Mouse (Mus musculus) heart, postnatal 25 days (tissue): ENCODE data around the gene Olfr1395. TPM values are rescaled to one million over a fixed set of nuclear protein-coding genes. Genes with fewer than 3 reads are reported as not detected.
"Not testable (repeated sequence)": the region's sequence is repeated elsewhere in the genome, so short reads cannot be mapped to it uniquely, and the experiment has no call there.

Source experiments
- DNase-seq: peaks from one replicate; pipeline ENCODE4 v3.0.0; 2022; ENCODE audit warnings: low spot score
- intact Hi-C: fragments of 180-260 bp; cut with DNase I; formaldehyde crosslinking; loops from one replicate; pipeline ENCODE4 v1.15.1; 2025
- total RNA-seq, 2 experiments: library from RNA; stranded (reverse); gene quantifications; 2 replicates each; pipeline ENCODE4 v1.2.3; 2021

Olfr1395 gene
- total RNA-seq, 2 experiments from 2014 or later = not detected

DNA sequence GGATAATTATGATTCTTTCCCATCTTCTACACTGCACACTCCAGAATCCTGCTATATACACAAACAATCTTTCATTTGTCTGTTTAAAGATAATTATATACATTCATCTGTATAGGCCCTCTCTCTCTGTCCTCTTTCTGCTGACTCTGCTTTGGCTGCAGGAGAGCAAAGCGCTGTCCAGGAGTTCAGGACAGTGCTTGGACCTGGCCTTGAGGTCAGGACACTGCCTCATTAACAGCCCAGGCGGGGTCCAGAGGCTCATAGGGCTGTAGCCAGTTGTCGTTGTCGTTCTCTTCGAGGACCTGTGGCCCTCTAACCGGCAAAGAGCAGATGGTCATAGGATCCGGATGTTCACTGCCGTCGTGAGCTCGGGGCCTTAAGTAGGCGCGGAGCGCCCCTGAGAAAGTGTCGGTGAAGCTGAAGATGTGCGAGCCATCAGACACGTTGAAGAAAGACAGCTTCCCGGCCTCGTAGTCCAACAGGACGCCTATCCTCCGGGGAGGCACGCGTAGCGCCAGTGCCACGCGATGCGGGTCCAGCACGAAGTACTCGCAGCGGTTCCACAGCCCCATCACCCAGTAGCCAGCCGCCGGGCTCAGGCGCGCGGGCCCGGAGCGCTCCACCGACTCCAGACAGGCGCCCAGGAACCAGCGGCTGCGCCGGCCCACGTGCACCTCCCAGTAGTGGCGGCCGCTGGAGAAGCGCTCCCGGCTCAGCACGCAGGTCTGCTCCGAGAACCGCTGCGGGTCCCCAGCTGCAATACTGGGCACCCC is 27.0 kb downstream of the Olfr1395 start:
- intact Hi-C loops = no loop called here
- no peak for DNase-seq

DNA sequence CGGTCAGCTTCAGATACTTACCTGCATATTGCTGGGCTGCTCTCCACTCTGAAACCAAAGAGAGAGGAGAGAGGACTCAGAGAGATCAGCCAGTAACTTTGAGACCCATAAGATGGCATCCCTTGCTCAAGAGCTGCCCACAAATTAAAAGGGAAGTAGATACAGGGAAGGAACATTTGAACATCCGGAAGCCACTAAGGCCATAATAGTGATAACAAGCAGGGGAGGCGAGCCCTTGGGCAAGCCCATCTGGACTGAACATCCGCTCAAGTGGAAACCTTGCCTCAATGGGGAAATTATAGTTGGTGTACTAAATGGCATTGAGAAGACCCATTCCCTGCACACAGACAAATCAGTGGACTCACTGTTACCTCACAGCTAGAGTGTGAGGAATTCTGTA is 28.5 kb downstream of the Olfr1395 start:
- intact Hi-C loops = no loop called here
- no peak for DNase-seq

DNA sequence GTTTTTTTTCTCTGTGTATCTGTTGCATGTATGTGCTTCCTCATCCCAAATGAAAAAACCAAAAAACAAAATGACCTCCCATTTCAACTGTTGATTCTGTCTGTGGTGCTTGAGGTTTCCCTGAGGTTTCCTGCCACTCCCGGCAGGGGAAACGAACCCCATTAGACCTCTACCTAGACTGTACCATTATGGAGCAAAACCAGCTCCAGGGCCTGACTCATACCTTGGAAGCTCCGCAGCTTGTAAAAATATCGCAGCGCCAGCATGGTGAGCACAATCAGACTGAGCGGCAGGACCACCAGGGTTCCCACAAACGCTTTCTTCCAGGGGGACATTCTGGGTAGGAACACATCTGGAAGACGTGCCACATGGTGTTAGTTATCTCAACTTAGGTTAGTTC is 33.3 kb downstream of the Olfr1395 start:
- intact Hi-C loops = no loop called here
- no peak for DNase-seq

DNA sequence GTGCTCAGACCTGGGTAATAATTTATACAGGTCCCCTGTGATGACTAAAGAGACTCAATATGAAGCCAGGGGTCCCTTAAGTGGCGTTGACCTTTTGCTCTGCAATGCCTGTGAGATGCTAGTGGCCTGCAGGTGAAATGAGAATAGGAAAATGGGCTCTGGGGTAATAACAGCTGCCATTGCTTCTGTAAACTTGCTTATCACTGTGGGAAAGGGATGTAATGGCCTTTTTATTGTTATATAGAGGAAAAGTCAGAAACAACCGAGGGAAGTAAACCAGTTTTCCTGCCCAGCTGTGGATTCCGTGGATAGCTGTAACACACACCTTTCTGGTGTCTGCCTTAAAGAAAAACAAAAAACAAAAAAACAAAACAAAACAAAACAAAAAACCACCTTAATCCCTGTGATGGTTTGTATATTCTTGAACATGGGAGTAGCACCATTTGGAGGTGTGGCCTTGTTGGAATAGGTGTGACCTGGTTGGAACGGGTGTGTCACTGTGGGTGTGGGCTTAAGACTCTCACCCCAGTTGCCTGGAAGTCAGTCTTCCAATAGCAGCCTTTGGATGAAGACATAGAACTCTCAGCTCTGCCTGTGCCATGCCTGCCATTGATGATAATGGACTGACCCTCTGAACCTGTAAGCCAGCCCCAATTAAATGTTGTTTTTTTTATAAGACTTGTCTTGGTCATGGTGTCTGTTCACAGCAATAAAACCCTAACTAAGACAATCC is 34.1 kb downstream of the Olfr1395 start:
- intact Hi-C loops = not testable (repeated sequence)

DNA sequence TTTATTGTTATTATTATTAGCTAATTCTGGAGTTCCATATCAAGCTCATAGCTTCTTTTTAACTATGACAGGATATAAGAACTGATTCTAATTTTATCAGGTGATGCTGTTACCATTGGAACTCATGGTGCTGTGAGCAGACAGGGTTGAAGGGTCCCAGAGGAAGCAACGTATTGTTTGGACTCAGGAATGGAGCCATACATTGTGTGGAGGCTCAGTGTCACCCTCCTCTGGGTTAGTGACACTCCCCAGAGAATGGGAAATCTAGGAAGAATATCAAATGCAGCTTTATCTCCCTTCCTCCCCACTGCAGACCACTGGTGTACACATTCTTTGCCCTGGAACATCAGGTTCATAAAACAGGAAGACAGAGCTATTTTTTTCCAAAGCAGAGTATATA is 41.1 kb downstream of the Olfr1395 start:
- DNase-seq = no peak

More for the DNA sequence above, 34.1 kb downstream of the Olfr1395 start:
- DNase-seq = not testable (repeated sequence)

DNA sequence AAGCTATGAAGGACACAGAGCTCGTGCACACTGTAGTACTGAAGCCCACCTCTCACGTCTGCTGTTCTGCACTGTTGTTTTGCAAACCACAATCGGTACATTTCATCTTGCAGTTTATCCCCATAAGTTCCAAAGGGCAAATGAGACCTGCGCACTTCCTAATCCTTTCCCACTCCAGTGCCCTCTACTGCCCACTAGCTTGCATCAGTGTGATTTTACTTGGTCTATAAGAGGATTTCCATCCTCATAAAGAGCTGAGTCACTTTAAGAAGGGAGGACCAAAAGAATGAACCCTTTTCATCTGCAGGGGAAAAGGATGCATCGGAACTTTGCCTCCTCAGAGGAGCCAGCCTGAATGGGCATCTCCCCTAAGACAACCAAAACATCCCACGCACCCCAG is 44.4 kb downstream of the Olfr1395 start:
- intact Hi-C loops = loop anchor here (5.0 to 10.0 kb wide), 3 partner anchors 226 to 348 kb away; partner anchors contain the start of gene Irgm1
- no peak for DNase-seq

More for the DNA sequence above, 41.1 kb downstream of the Olfr1395 start:
- intact Hi-C loops = loop anchor here (10.0 kb wide), 1 partner anchor 352 kb away; no protein-coding TSS in a partner anchor

DNA sequence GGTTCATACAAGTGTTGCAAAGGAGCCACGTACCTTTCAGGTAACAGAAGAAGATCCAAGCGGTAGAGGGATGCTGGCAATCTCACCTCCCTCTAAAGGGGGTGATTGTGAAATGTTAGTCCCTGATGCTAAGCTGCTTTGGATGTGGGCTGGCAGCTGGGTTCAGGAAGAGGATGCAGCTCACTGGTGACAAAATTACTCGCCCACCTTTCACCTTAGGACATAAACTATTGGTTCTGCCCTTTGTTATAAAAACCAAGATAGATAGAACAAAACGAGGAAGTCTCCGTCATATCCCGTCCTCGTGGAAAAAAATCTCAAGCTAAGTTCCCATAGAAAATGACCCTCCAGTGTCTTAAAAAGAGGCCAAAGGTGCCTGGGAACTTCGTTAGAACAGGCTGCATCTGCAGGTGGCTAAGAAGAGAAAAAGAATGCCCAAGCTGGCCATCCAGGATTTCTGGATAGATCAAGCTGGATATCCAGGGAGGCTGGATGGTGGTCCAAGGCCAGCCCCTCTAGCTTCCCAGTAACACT is 44.9 kb downstream of the Olfr1395 start, which contains the start of gene Btnl9:
TSS of gene Btnl9 (minus strand) at position 205 of the 534 bp plus-strand sequence.
- no peak for DNase-seq
- intact Hi-C loops = loop anchor here (5.0 to 10.0 kb wide), 3 partner anchors 225 to 348 kb away; partner anchors contain the start of gene Irgm1

DNA sequence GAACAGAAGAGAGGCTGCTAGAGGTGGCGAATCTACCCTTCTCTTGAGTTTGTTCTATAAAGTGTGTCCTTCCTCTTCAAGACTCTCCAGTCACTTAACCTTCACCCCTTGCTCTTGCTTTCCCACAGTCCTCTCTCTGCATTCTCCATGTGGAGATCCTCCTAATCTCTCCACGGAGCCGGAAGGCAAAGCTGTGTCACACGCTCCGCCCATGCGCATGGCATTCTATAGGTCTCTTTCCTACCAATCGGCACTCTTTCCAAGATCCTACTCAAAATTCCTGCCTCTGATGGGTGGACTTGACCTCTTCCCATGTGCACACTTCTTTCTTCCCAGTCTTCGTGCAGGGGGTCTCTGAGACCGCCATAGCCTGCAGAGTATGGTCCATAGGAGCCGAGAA is 45.6 kb downstream of the Olfr1395 start:
- no peak for DNase-seq
- intact Hi-C loops = loop anchor here (5.0 to 10.0 kb wide), 3 partner anchors 225 to 347 kb away; partner anchors contain the start of gene Irgm1

DNA sequence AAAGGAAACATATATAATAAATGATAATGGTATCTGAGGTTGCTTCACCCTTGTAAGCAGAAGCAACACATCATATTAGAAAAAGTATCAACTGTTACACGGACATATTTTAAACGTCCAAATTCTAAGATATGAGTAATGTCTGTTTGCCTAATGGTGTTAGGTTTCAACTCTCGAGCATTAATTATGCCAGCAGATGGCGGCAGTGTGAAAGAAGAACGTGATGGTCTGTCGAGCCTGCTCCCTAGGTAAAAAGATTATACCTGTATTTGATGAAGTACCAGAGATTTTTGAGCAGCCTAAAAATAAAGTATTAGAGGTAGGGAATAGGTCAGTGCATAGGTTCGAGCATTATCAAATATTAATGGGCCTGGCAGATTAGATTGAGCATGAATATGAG is 47.7 kb downstream of the Olfr1395 start:
- intact Hi-C loops = loop anchor here (1.0 to 10.0 kb wide), 4 partner anchors 82 to 345 kb away; partner anchors contain the start of gene Irgm1

DNA sequence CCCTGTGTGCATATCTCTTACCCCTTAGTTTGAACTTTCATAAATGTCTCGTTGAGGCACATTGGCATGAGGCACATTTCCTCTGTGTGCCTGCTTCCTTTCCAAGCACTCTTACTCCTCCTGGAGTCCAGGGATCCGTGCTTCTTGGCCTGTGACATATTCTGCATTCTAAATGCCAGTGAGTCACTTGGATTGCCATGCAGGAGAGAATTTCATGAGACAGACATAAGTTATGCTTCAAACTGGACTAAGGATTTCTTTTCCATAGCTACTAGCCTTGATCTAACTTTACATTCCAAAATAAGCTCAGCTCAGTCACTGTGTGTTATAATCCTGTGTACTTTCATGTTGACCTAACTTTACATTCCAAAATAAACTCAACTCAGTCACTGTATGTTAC is 49.0 kb downstream of the Olfr1395 start:
- no peak for DNase-seq
- intact Hi-C loops = no loop called here

More for the DNA sequence above, 47.7 kb downstream of the Olfr1395 start:
- DNase-seq = no peak

DNA sequence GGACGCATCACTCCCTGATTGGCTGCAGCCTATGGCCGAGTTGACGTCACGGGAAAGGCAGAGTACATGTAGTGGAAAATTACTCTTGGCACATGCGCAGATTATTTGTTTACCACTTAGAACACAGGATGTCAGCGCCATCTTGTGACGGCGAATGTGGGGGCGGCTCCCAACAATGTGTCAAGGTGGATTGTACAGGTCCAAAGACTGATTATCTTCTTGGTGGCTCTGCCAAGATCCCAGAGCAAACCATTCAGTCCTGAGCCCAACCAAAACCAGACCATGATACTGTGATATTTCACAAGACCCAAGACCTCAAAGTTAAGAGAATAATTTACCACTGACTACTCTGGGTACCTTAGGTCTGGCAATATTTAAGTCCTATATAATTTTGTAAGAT is 52.7 kb downstream of the Olfr1395 start:
- intact Hi-C loops, DNase-seq: not testable (repeated sequence)

DNA sequence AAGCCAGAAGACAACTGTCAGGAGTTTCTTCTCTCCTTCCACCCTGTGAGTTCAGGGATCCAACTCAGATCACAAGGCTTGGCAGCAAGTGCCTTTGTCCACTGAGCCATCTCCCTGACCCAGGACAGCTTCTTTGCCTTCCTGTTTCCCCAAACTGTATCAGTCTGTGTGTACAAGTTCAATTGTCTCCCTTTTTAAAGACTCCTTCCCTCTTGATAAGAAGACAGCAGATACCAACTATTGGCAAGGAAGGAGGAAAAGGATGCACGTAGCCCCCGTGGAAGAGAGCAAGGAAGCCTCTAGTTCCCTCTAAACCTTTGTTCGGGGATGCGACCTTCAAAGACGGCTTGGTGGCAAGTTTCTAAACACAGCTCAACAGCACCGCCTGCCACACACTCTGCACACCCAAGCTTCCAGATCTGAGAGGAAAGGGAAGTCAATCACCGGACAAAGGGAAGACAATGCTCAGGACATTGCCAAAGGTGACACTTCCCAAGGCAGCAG is 53.8 kb downstream of the Olfr1395 start:
- intact Hi-C loops = no loop called here
- DNase-seq = no peak

Other genes starting within 250 kb of the Olfr1395 start
- gene Gm5431, start 240.1 kb upstream of the Olfr1395 start, total RNA-seq = 1 to 10 TPM in 1 of 2 experiments, under 1 TPM in 1; 0.75 to 1.4 TPM
- gene Psme2b, start 196.1 kb upstream of the Olfr1395 start, total RNA-seq = 1 to 10 TPM; 2.7 to 3.1 TPM
- not detected for gene Olfr56, start 163.4 kb upstream of the Olfr1395 start, total RNA-seq
- gene 9930111J21Rik1, start 162.9 kb upstream of the Olfr1395 start, total RNA-seq = 1 to 10 TPM; 4.4 to 4.6 TPM
- under 1 TPM; 0.31 to 0.61 TPM for gene Gm12185, start 150.0 kb upstream of the Olfr1395 start, total RNA-seq
- gene Tgtp1, start 148.1 kb upstream of the Olfr1395 start, total RNA-seq = 1 to 10 TPM; 1.9 to 2.0 TPM
- 1 to 10 TPM; 5.6 to 7.0 TPM for gene 9930111J21Rik2, start 91.0 kb upstream of the Olfr1395 start, total RNA-seq
- gene Tgtp2, start 78.1 kb upstream of the Olfr1395 start, total RNA-seq = 1 to 10 TPM in 1 of 2 experiments, under 1 TPM in 1; 0.55 to 1.7 TPM
- 1 to 10 TPM; 1.3 to 3.0 TPM for gene Ifi47, start 65.7 kb upstream of the Olfr1395 start, total RNA-seq
- 1 to 10 TPM; 1.3 to 1.7 TPM for gene Olfr1396, start 27.4 kb upstream of the Olfr1395 start, total RNA-seq
- not detected for gene Olfr1394, start 12.1 kb downstream of the Olfr1395 start, total RNA-seq
- 10 to 100 TPM; 25.0 to 35.0 TPM for gene Btnl9, start 44.9 kb downstream of the Olfr1395 start, total RNA-seq
- gene Zfp62, start 61.0 kb downstream of the Olfr1395 start, total RNA-seq = 10 to 100 TPM; 21.5 to 29.6 TPM
- gene Mgat1, start 101.9 kb downstream of the Olfr1395 start, total RNA-seq = 10 to 100 TPM; 49.1 to 64.1 TPM
- under 1 TPM; 0.10 to 0.11 TPM for gene Olfr1393, start 136.0 kb downstream of the Olfr1395 start, total RNA-seq
- not detected for gene Olfr1392, start 143.0 kb downstream of the Olfr1395 start, total RNA-seq
- not detected for gene Olfr10, start 162.5 kb downstream of the Olfr1395 start, total RNA-seq
- not detected for gene Olfr1391, start 180.5 kb downstream of the Olfr1395 start, total RNA-seq
- gene Olfr1390, start 192.9 kb downstream of the Olfr1395 start, total RNA-seq = not detected